Mouse (Mus musculus): ENCODE measurements around the gene Evc. TPM values are rescaled to one million over a fixed set of nuclear protein-coding genes. Genes with fewer than 3 reads are reported as not detected.

Evc gene
- total and polyA plus RNA-seq, 2 experiments = 4.2 to 5.9 TPM

DNA sequence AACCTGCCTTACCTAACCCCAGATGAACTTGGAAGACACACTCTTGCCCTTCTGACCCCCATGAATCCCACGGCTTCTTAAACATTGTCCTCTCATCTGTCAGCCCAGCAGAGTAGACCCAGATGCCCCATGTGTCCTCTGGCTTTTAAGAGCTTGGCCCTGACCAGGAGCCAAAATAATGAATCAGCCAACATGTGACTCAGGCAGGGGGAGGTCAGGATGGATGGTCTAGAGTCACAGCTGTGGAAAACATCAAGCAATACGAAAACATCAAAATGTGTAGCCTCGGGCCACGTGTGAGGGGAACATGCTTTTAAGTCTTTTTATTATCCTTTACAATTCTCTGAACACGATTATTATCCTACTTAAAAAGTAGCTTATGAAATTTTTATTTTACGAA lies 72.9 kb downstream of the Evc start:
- H3K36me3 ChIP-seq (ENCODE audit: control insufficient read depth, insufficient read depth, low read length) = no peaks in the 10 kb centered on the region
- H3K27me3 ChIP-seq (ENCODE audit: control insufficient read depth, insufficient read depth, low read length) = no peaks in the 10 kb centered on the region
- H3K9ac ChIP-seq (ENCODE audit: low read depth, low read length) = no peak overlapping the region
- H3K27ac ChIP-seq (replicated peaks; ENCODE audit: insufficient read depth, low read depth, low read length) = no peak overlapping the region
- 73% methylated on average over 6 of the region's 6 CpGs for WGBS
- no peaks in the 10 kb centered on the region for H3K4me1 ChIP-seq (ENCODE audit: control insufficient read depth, insufficient read depth, low read length)
- no peak for DNase-seq (ENCODE audit: extremely low read depth, low read depth, low spot score)
- TF ChIP-seq POLR2A (IDR thresholded peaks at IDR 0.05; ENCODE audit: extremely low read depth, insufficient read depth, low read length) (no peak), CTCF (IDR thresholded peaks at IDR 0.05; ENCODE audit: low read depth, low read length) (no peak)
- H3K4me3 ChIP-seq (ENCODE audit: insufficient read depth, low read depth, low read length) = no peak overlapping the region
- no peaks in the 10 kb centered on the region for H3K79me2 ChIP-seq (ENCODE audit: control insufficient read depth, insufficient read depth, low read length)

DNA sequence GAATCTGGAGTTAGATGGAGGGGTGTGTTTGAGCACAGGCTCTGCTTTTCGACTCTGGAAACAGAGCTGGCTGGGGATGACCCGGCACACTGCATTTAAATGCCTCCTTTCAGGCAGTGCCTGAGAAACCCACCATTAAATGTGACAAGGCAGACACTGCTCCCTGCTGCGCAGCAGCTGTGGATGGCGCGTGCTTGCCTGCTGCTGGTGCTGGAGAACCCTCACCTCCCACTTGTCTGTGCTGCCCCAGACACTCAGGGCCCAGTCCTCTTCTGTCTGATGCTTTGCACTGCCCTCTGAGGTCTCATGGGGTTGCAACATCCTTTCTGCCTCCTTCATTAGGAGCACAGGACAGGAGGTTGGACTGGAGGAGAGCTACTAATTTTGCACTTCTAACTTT lies 75.0 kb downstream of the Evc start:
- no peaks in the 10 kb centered on the region for H3K27me3 ChIP-seq (ENCODE audit: control insufficient read depth, insufficient read depth, low read length)
- TF ChIP-seq CTCF (IDR thresholded peaks at IDR 0.05; ENCODE audit: low read depth, low read length) = no peak
- no peak for TF ChIP-seq POLR2A (IDR thresholded peaks at IDR 0.05; ENCODE audit: extremely low read depth, insufficient read depth, low read length)
- 80% methylated on average over 5 of the region's 5 CpGs for WGBS
- H3K4me3 ChIP-seq (ENCODE audit: insufficient read depth, low read depth, low read length) = no peak overlapping the region
- no peak overlapping the region for H3K9ac ChIP-seq (ENCODE audit: low read depth, low read length)
- H3K79me2 ChIP-seq (ENCODE audit: control insufficient read depth, insufficient read depth, low read length) = no peaks in the 10 kb centered on the region
- no peak for DNase-seq (ENCODE audit: extremely low read depth, low read depth, low spot score)
- H3K27ac ChIP-seq (replicated peaks; ENCODE audit: insufficient read depth, low read depth, low read length) = no peak overlapping the region
- no peaks in the 10 kb centered on the region for H3K4me1 ChIP-seq (ENCODE audit: control insufficient read depth, insufficient read depth, low read length)
- no peaks in the 10 kb centered on the region for H3K36me3 ChIP-seq (ENCODE audit: control insufficient read depth, insufficient read depth, low read length)

DNA sequence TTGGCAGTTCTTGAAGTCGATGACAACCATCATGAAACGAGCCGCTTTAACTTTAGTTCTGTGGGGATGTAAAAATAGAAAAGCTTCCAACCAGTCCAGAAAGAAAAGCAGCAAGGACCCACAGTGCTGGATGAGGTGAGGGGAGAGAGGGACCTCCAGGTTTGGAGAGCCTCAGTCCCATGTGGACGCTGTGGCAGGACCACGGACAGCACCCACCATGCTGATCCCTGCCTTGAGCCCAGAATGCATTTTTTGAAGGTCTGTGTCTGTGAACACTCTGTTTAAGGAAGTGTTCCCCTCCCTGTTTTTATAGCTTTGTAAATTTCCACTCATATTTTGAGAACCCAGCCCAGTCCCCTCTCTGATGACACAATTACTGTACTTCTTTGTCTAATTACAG lies 79.5 kb downstream of the Evc start:
- no peaks in the 10 kb centered on the region for H3K79me2 ChIP-seq (ENCODE audit: control insufficient read depth, insufficient read depth, low read length)
- TF ChIP-seq CTCF (IDR thresholded peaks at IDR 0.05; ENCODE audit: low read depth, low read length) = no peak
- no peak for TF ChIP-seq POLR2A (IDR thresholded peaks at IDR 0.05; ENCODE audit: extremely low read depth, insufficient read depth, low read length)
- no peak overlapping the region for H3K27ac ChIP-seq (replicated peaks; ENCODE audit: insufficient read depth, low read depth, low read length)
- H3K4me3 ChIP-seq (ENCODE audit: insufficient read depth, low read depth, low read length) = no peak overlapping the region
- H3K4me1 ChIP-seq (ENCODE audit: control insufficient read depth, insufficient read depth, low read length) = no peaks in the 10 kb centered on the region
- H3K27me3 ChIP-seq (ENCODE audit: control insufficient read depth, insufficient read depth, low read length) = no peaks in the 10 kb centered on the region
- DNase-seq (ENCODE audit: extremely low read depth, low read depth, low spot score) = no peak
- H3K9ac ChIP-seq (ENCODE audit: low read depth, low read length) = no peak overlapping the region
- no peaks in the 10 kb centered on the region for H3K36me3 ChIP-seq (ENCODE audit: control insufficient read depth, insufficient read depth, low read length)
- WGBS = 41% methylated on average over 5 of the region's 5 CpGs

DNA sequence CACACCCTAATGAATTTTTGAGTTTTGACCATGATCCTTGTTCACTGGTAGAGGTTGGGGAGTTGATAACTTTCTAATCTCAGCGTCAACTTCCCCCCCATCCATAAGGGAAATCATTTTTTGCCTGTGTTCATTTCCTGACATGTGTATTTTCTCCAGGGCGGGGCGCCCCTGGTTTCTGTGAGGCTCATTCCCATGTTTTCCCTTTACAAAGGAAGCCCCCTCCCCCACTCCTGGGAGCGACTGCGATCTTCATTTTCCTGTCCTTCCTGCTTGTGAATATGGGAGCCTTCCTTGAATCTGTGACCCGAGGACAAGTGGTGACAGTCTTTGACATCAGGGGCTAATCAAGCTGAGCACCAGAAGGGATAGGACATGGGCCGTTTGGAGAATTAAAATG lies 79.9 kb downstream of the Evc start:
- no peak for TF ChIP-seq CTCF (IDR thresholded peaks at IDR 0.05; ENCODE audit: low read depth, low read length)
- TF ChIP-seq POLR2A (IDR thresholded peaks at IDR 0.05; ENCODE audit: extremely low read depth, insufficient read depth, low read length) = no peak
- no peak overlapping the region for H3K27ac ChIP-seq (replicated peaks; ENCODE audit: insufficient read depth, low read depth, low read length)
- H3K9ac ChIP-seq (ENCODE audit: low read depth, low read length) = no peak overlapping the region
- no peak for DNase-seq (ENCODE audit: extremely low read depth, low read depth, low spot score)
- no peaks in the 10 kb centered on the region for H3K36me3 ChIP-seq (ENCODE audit: control insufficient read depth, insufficient read depth, low read length)
- WGBS = 58% methylated on average over 7 of the region's 7 CpGs
- H3K79me2 ChIP-seq (ENCODE audit: control insufficient read depth, insufficient read depth, low read length) = no peaks in the 10 kb centered on the region
- H3K4me1 ChIP-seq (ENCODE audit: control insufficient read depth, insufficient read depth, low read length) = no peaks in the 10 kb centered on the region
- no peaks in the 10 kb centered on the region for H3K27me3 ChIP-seq (ENCODE audit: control insufficient read depth, insufficient read depth, low read length)
- H3K4me3 ChIP-seq (ENCODE audit: insufficient read depth, low read depth, low read length) = no peak overlapping the region

DNA sequence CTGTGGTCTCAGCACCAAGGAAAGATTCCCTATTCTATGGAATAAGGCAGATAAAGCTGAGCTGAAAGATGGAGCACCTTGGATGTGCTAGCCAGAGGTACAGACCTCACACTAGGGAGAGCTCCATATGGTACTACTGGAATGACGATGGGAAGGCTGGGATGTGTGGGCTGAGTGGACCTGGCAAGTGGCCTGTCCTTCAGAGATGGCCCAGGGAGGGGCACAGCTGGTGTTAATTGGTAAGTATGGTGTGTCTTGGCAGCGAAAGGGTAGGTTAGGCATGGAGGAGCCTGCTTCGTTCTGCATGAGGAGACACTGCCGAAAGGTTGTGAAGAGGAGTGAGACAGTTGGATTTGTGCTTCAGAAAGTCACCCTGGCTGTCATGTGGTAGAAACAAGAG lies 82.2 kb downstream of the Evc start:
- no peak for DNase-seq (ENCODE audit: extremely low read depth, low read depth, low spot score)
- H3K4me1 ChIP-seq (ENCODE audit: control insufficient read depth, insufficient read depth, low read length) = no peaks in the 10 kb centered on the region
- no peaks in the 10 kb centered on the region for H3K36me3 ChIP-seq (ENCODE audit: control insufficient read depth, insufficient read depth, low read length)
- TF ChIP-seq POLR2A (IDR thresholded peaks at IDR 0.05; ENCODE audit: extremely low read depth, insufficient read depth, low read length) (no peak), CTCF (IDR thresholded peaks at IDR 0.05; ENCODE audit: low read depth, low read length) (no peak)
- no peak overlapping the region for H3K27ac ChIP-seq (replicated peaks; ENCODE audit: insufficient read depth, low read depth, low read length)
- WGBS = 83% methylated on average over 4 of the region's 4 CpGs
- no peaks in the 10 kb centered on the region for H3K79me2 ChIP-seq (ENCODE audit: control insufficient read depth, insufficient read depth, low read length)
- H3K9ac ChIP-seq (ENCODE audit: low read depth, low read length) = no peak overlapping the region
- H3K4me3 ChIP-seq (ENCODE audit: insufficient read depth, low read depth, low read length) = no peak overlapping the region
- no peaks in the 10 kb centered on the region for H3K27me3 ChIP-seq (ENCODE audit: control insufficient read depth, insufficient read depth, low read length)

DNA sequence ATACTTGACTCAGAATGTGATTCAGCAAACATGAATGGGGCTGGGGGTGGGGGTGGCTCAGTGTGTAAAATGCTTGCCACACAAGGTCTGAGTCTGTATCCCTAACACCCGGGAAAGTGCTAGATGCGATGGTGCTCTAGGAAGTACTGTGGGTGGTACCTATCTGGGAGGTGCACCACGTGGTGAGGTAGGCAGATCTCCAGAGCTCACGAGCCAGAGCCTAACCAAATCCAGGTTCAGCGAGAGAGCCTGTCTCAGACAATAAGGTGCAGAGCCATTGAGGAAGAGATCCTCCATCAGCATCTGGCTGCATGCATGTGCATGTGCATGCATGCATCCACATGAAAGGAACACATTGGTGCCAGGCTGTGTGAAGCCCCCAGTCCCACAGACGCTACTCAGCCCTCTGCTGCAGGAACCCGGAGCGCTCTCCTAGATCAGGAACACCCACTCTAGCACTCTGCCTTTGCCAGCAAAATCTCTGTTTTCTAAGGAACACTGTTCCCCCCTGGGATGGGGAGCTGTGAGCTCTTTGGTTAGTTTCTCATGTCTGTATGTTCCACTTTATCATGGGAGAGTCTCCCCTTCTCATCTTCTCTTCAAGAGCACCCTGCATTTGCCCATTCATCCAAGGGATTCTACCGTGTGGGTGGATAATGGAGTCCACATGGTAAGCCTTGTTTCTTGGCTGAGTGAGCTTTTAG lies 84.4 kb downstream of the Evc start:
- no peaks in the 10 kb centered on the region for H3K27me3 ChIP-seq (ENCODE audit: control insufficient read depth, insufficient read depth, low read length)
- no peaks in the 10 kb centered on the region for H3K79me2 ChIP-seq (ENCODE audit: control insufficient read depth, insufficient read depth, low read length)
- no peak overlapping the region for H3K4me3 ChIP-seq (ENCODE audit: insufficient read depth, low read depth, low read length)
- no peak overlapping the region for H3K27ac ChIP-seq (replicated peaks; ENCODE audit: insufficient read depth, low read depth, low read length)
- 74% methylated on average over 9 of the region's 9 CpGs for WGBS
- DNase-seq (ENCODE audit: extremely low read depth, low read depth, low spot score) = no peak
- no peak overlapping the region for H3K9ac ChIP-seq (ENCODE audit: low read depth, low read length)
- no peaks in the 10 kb centered on the region for H3K4me1 ChIP-seq (ENCODE audit: control insufficient read depth, insufficient read depth, low read length)
- no peaks in the 10 kb centered on the region for H3K36me3 ChIP-seq (ENCODE audit: control insufficient read depth, insufficient read depth, low read length)
- TF ChIP-seq CTCF (IDR thresholded peaks at IDR 0.05; ENCODE audit: low read depth, low read length) (no peak), POLR2A (IDR thresholded peaks at IDR 0.05; ENCODE audit: extremely low read depth, insufficient read depth, low read length) (no peak)

Measured in liver, adult 2 months (tissue).